Mouse (Mus musculus) macrophage (primary cell): ENCODE measurements around the gene Cbr2. TPM values are rescaled to one million over a fixed set of nuclear protein-coding genes. Genes with fewer than 3 reads are reported as not detected.

Experiments
- H3K27ac ChIP-seq: fragments of 350-480 bp; formaldehyde crosslinking; 2 replicates; pipeline ENCODE4 v1.9.0; 2021
- H3K36me3 ChIP-seq: fragments of 350-480 bp; formaldehyde crosslinking; 2 replicates; pipeline ENCODE4 v1.9.0; 2021; ENCODE audit errors: inconsistent target
- H3K4me3 ChIP-seq: fragments of 350-480 bp; formaldehyde crosslinking; 2 replicates; pipeline ENCODE4 v1.9.0; 2021; ENCODE audit errors: inconsistent target
- H3K79me2 ChIP-seq: fragments of 350-480 bp; formaldehyde crosslinking; 2 replicates; pipeline ENCODE4 v1.9.0; 2021; ENCODE audit errors: inconsistent target
- WGBS: methylation state at CpG from one replicate; pipeline ENCODE4 v1.1.7; 2026; ENCODE audit warnings: inconsistent platforms; ENCODE audit not compliant: missing documents; 5-methylcytosine and 5-hydroxymethylcytosine counted together
- polyA plus RNA-seq: library from polyadenylated mRNA; stranded (reverse); fragments of 250-400 nt; gene quantifications from 3 replicates; pipeline ENCODE4 v1.2.4, GENCODE M21; 2018; ENCODE audit warnings: inconsistent platforms

The Cbr2 gene
- polyA plus RNA-seq, 1 experiment from 2014 or later = 28.8 TPM

- Histone ChIP-seq H3K36me3 (peaks cover 57% of the 10 kb centered on the region), H3K27ac (no peak overlapping the region), H3K79me2 (peaks cover 5% of the 10 kb centered on the region; the same call in 1 of the 2 replicates), H3K4me3 (no peak overlapping the region)
- WGBS = 89% methylated on average over 2 of the region's 2 CpGs
Measured at GRCm38 (mm10) chr11:120684660-120685059, 47.3 kb downstream of the Cbr2 start.

DNA sequence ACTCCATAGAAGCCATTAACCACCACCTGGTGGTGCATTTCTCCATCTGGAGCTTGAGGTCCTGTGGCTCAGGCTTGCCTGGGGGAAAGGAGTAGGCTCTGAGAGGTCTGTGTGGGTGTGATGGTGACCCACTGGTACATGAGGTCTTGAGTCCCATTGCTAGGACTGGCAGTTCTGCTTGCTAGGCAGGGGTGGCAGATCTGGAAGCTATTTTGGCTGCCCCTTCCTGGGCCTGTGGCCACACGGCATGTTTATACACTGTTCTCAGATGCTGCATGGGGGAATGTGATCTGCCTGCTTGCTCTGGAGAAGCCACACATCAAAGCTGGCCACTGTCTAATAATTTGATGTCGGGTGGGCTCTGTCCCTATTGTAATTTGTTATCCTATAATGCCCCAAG, 47.8 kb downstream of the Cbr2 start:
- 100% methylated on average over 2 of the region's 2 CpGs for WGBS
- peaks cover 5% of the 10 kb centered on the region; the same call in 1 of the 2 replicates for H3K79me2 ChIP-seq
- no peak overlapping the region for H3K4me3 ChIP-seq
- peaks cover 59% of the 10 kb centered on the region for H3K36me3 ChIP-seq
- no peak overlapping the region for H3K27ac ChIP-seq

DNA sequence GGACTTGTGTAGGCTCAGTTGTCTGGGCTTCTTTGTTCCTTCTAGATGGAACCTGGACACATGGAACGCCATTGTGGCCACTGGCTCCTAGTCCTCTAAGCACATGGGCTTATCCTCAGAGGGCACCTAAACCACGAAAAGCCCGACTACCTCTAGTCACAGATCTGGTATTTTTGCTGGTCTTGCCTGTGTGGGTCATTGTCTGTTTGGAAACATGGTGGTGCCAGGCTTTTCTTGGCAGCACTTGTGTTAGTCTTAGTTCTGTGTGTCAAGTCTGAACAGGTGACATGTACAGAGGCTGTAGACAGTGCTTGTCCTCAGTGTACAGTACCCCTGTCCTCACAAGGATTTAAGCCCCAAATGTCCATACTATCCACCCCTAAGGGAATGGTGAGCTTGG, 48.4 kb downstream of the Cbr2 start:
- WGBS = 90% methylated on average over 3 of the region's 3 CpGs
- Histone ChIP-seq H3K36me3 (peaks cover 56% of the 10 kb centered on the region), H3K79me2 (peaks cover 5% of the 10 kb centered on the region; the same call in 1 of the 2 replicates), H3K27ac (no peak overlapping the region), H3K4me3 (no peak overlapping the region)

- 85% methylated on average over 5 of the region's 5 CpGs for WGBS
- no peak overlapping the region for H3K27ac ChIP-seq
- H3K36me3 ChIP-seq = peaks cover 63% of the 10 kb centered on the region
Measured at GRCm38 (mm10) chr11:120682683-120683082, 49.2 kb downstream of the Cbr2 start.

GRCm38 (mm10) chr11:120679909-120680308, 52.0 kb downstream of the Cbr2 start:
- peaks cover 46% of the 10 kb centered on the region for H3K36me3 ChIP-seq
- no peak overlapping the region for H3K27ac ChIP-seq
- H3K79me2 ChIP-seq = peaks cover 21% of the 10 kb centered on the region; the same call in 1 of the 2 replicates
- H3K4me3 ChIP-seq = no peak overlapping the region
- whole genome bisulfite sequencing = 73% methylated on average over 3 of the region's 3 CpGs

More at GRCm38 (mm10) chr11:120682683-120683082, 49.2 kb downstream of the Cbr2 start:
- H3K79me2 ChIP-seq = peaks cover 5% of the 10 kb centered on the region; the same call in 1 of the 2 replicates
- no peak overlapping the region for H3K4me3 ChIP-seq

Other genes starting within 250 kb of the Cbr2 start
- gene Mrpl12, start 247.5 kb downstream of the Cbr2 start, polyA plus RNA-seq = 28.2 to 81.1 TPM (median 37.6 TPM) in 3 replicates
- 29.6 to 61.7 TPM (median 44.6 TPM) in 3 replicates for gene Slc25a10, start 240.3 kb downstream of the Cbr2 start, polyA plus RNA-seq
- gene Gcgr, start 201.4 kb downstream of the Cbr2 start, polyA plus RNA-seq = 0.09 TPM in 1 of 3 replicates, not detected in the others
- gene Mcrip1, start 182.4 kb downstream of the Cbr2 start, polyA plus RNA-seq = 36.9 to 60.9 TPM (median 57.7 TPM) in 3 replicates
- gene Ppp1r27, start 181.0 kb downstream of the Cbr2 start, polyA plus RNA-seq = not detected in 3 replicates
- gene P4hb, start 158.9 kb downstream of the Cbr2 start, polyA plus RNA-seq = 294 to 442 TPM (median 388 TPM) in 3 replicates
- gene Arhgdia, start 150.5 kb downstream of the Cbr2 start, polyA plus RNA-seq = 662 to 966 TPM (median 875 TPM) in 3 replicates
- 34.3 to 88.6 TPM (median 41.5 TPM) in 3 replicates for gene Alyref, start 133.7 kb downstream of the Cbr2 start, polyA plus RNA-seq
- gene Anapc11, start 133.7 kb downstream of the Cbr2 start, polyA plus RNA-seq = 40.4 to 78.6 TPM (median 76.2 TPM) in 3 replicates
- not detected in 3 replicates for gene Npb, start 123.6 kb downstream of the Cbr2 start, polyA plus RNA-seq
- 23.8 to 69.4 TPM (median 36.2 TPM) in 3 replicates for gene Pcyt2, start 114.2 kb downstream of the Cbr2 start, polyA plus RNA-seq
- 37.3 to 77.5 TPM (median 50.4 TPM) in 3 replicates for gene Sirt7, start 106.9 kb downstream of the Cbr2 start, polyA plus RNA-seq
- 18.1 to 68.2 TPM (median 39.6 TPM) in 3 replicates for gene Mafg, start 98.5 kb downstream of the Cbr2 start, polyA plus RNA-seq
- gene Pycr1, start 88.3 kb downstream of the Cbr2 start, polyA plus RNA-seq = not detected in 3 replicates
- gene Myadml2, start 84.0 kb downstream of the Cbr2 start, polyA plus RNA-seq = not detected in 3 replicates
- not detected in 3 replicates for gene Notum, start 70.9 kb downstream of the Cbr2 start, polyA plus RNA-seq
- 21.6 to 38.8 TPM (median 34.8 TPM) in 3 replicates for gene Aspscr1, start 59.1 kb downstream of the Cbr2 start, polyA plus RNA-seq
- 70.5 to 93.2 TPM (median 84.4 TPM) in 3 replicates for gene Cenpx, start 18.4 kb downstream of the Cbr2 start, polyA plus RNA-seq
- 8.8 to 16.3 TPM (median 8.9 TPM) in 3 replicates for gene Lrrc45, start 18.2 kb downstream of the Cbr2 start, polyA plus RNA-seq
- 5.4 to 14.4 TPM (median 7.5 TPM) in 3 replicates for gene Rac3, start 10.6 kb downstream of the Cbr2 start, polyA plus RNA-seq
- 50.0 to 96.7 TPM (median 78.2 TPM) in 3 replicates for gene Dcxr, start 4.8 kb downstream of the Cbr2 start, polyA plus RNA-seq
- 3.8 to 12.6 TPM (median 5.1 TPM) in 3 replicates for gene Hmga1b, start 30.7 kb upstream of the Cbr2 start, polyA plus RNA-seq
- gene Rfng, start 52.1 kb upstream of the Cbr2 start, polyA plus RNA-seq = 12.9 to 16.2 TPM (median 15.6 TPM) in 3 replicates
- 31.8 to 85.4 TPM (median 49.9 TPM) in 3 replicates for gene Gps1, start 52.2 kb upstream of the Cbr2 start, polyA plus RNA-seq
- 17.1 to 33.6 TPM (median 26.6 TPM) in 3 replicates for gene Dus1l, start 64.3 kb upstream of the Cbr2 start, polyA plus RNA-seq
- 20.8 to 45.3 TPM (median 23.6 TPM) in 3 replicates for gene Fasn, start 92.4 kb upstream of the Cbr2 start, polyA plus RNA-seq
- gene Ccdc57, start 200.8 kb upstream of the Cbr2 start, polyA plus RNA-seq = 1.4 to 3.2 TPM (median 1.7 TPM) in 3 replicates
- 5.7 to 18.5 TPM (median 14.2 TPM) in 3 replicates for gene Slc16a3, start 216.4 kb upstream of the Cbr2 start, polyA plus RNA-seq